Mouse (Mus musculus) thymus, adult 2 months (tissue): ENCODE data around the gene Naaladl2.
"Not testable (repeated sequence)": the region's sequence is repeated elsewhere in the genome, so short reads cannot be mapped to it uniquely, and the experiment has no call there.

Experiments
- CTCF ChIP-seq: fragments of 200-500 bp; IDR thresholded peaks from 2 replicates; pipeline ENCODE4 v1.5.1; 2012; ENCODE audit warnings: mild to moderate bottlenecking, control low read depth, low read length, moderate library complexity, borderline replicate concordance; ENCODE audit not compliant: control insufficient read depth, poor library complexity, insufficient read depth; ENCODE audit errors: extremely low read depth
- POLR2A ChIP-seq: fragments of 200-500 bp; IDR thresholded peaks from 2 replicates; pipeline ENCODE4 v1.6.1; 2012; ENCODE audit warnings: mild to moderate bottlenecking, low read length, control low read depth, moderate library complexity; ENCODE audit not compliant: control insufficient read depth, poor library complexity, insufficient read depth; ENCODE audit errors: extremely low read depth

- not testable (repeated sequence) for TF ChIP-seq CTCF, POLR2A
These were observed 992.8 kb downstream of the Naaladl2 start for GRCm38 (mm10) chr3:24151086-24151815.
